In genomic region chr11:94148931-94149491, GRCm38 (mm10) we compare ENCODE assay signal across 8 mouse cellular contexts.
DNase-seq lines count a peak whose midpoint lies in the region; TF ChIP-seq lines count a peak whose summit lies in the region.

No protein-coding gene starts in this region.

- no peaks in the 10 kb centered on the region for H3K9me3 ChIP-seq in embryonic facial prominence, embryonic 10.5 days
- no peaks in the 10 kb centered on the region for H3K9me3 ChIP-seq in heart, embryonic 10.5 days

- DNase-seq in B cell, adult 2 months, result peak; percentile 28 to 29
- peak; percentile 51 for DNase-seq in Muller cell, postnatal 12 days (ENCODE audit: inconsistent ontology term)
- DNase-seq in embryonic facial prominence, embryonic 10.5 days (ENCODE audit: low spot score), result peak; percentile 64
- no peak for DNase-seq in heart, embryonic 10.5 days (ENCODE audit: low spot score)
- peak in 1 of 2 experiments; percentile 69 for DNase-seq in layer of hippocampus, adult 2 months (ENCODE audit: low spot score in 2 of 2)
- DNase-seq in lung, postnatal 10 days, result peak; percentile 61
- peak; percentile 83 to 87 for DNase-seq in right cerebral cortex, postnatal 10 days (ENCODE audit: low spot score in 2 of 2)
- DNase-seq in ovary, adult 18-20 months (ENCODE audit: low spot score), result no peak

- H3K4me3 ChIP-seq in embryonic facial prominence, embryonic 10.5 days, result peak overlapping the region; percentile 59
- H3K4me3 ChIP-seq in heart, embryonic 10.5 days, result peak overlapping the region; percentile 67
- H3K4me3 ChIP-seq in layer of hippocampus, adult 2 months, result peak overlapping the region; percentile 64

- peak overlapping the region; percentile 79 for H3K27ac ChIP-seq in embryonic facial prominence, embryonic 10.5 days (replicated peaks)
- H3K27ac ChIP-seq in heart, embryonic 10.5 days, result peak overlapping the region; percentile 81
- H3K27ac ChIP-seq in layer of hippocampus, adult 2 months, result peak overlapping the region; percentile 98

- H3K4me1 ChIP-seq in embryonic facial prominence, embryonic 10.5 days, result peaks cover 27% of the 10 kb centered on the region
- peaks cover 24% of the 10 kb centered on the region for H3K4me1 ChIP-seq in heart, embryonic 10.5 days

- TF ChIP-seq CTCF in layer of hippocampus, adult 2 months (conservative IDR thresholded peaks at IDR 0.05), result no peak

- peaks cover 71% of the 10 kb centered on the region for H3K27me3 ChIP-seq in embryonic facial prominence, embryonic 10.5 days (replicated peaks; ENCODE audit: low read depth, poor library complexity, severe bottlenecking)
- H3K27me3 ChIP-seq in heart, embryonic 10.5 days (ENCODE audit: insufficient read depth, poor library complexity, severe bottlenecking), result peaks cover 38% of the 10 kb centered on the region

- no peaks in the 10 kb centered on the region for H3K36me3 ChIP-seq in embryonic facial prominence, embryonic 10.5 days (replicated peaks)
- no peaks in the 10 kb centered on the region for H3K36me3 ChIP-seq in heart, embryonic 10.5 days

- under 1% methylated on average over 46 of the region's 46 CpGs for WGBS in embryonic facial prominence, embryonic 10.5 days
- under 1% methylated on average over 46 of the region's 46 CpGs for WGBS in heart, embryonic 10.5 days

Comparison
In these comparisons a context has a peak if more than half of its experiments do, and no peak if none do; other contexts are left out.
1. DNase-seq: peak in B cell, adult 2 months (2 of 2), Muller cell, postnatal 12 days (single experiment), embryonic facial prominence, embryonic 10.5 days (single experiment), lung, postnatal 10 days (single experiment) and right cerebral cortex, postnatal 10 days (2 of 2); none in heart, embryonic 10.5 days (single experiment) and ovary, adult 18-20 months (single experiment).
2. Peak in every context shown above with its lines, with median percentiles within 50 percentile points of each other: H3K27ac ChIP-seq and H3K4me3 ChIP-seq.